Mouse (Mus musculus): ENCODE data around the gene Comp. TPM values are rescaled to one million over a fixed set of nuclear protein-coding genes. Genes with fewer than 3 reads are reported as not detected.

Comp gene
- total RNA-seq (2023) = 0.19 TPM in 1 of 2 replicates, not detected in the other

DNA sequence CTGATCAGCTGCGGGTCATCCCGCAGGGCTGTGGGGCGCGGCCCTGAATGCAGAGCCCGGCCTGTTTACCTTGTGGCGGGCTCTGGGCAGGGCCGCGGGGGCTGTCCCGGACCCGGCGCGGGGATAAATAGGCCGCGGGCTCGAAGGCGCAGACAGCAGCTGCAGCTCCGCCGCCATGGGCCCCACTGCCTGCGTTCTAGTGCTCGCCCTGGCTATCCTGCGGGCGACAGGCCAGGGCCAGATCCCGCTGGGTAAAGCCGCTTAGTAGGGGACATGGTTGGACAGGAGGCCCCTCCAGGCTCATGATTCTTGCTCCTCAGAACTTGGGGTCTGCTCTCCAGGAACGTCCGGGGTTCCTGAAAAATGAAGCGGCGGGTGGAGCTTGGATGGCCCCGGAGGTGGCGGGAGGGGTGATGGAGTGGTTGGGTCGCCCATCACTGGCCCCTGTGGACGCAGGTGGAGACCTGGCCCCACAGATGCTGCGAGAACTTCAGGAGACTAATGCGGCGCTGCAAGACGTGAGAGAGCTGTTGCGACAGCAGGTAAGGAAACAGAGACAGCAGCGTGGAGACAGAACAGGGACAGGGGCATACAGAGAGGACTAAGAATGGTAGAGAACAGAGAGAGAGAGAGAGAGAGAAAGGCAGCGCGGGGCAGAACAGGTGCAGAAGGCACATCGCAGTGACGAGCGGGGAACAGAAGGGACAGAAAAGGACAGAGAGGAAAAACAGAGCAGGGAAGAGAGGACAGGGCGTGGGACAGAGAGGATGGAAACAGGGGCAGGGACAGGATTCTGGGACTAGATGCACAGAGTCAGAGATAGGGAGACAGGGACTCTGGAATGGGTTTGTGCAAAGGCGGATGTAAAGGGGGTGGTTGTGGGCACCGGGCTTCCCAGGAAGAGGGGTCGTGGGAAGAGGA, at the start of gene Comp:
TSS of gene Comp (plus strand) at position 162 of the 921 bp plus-strand sequence.

DNA sequence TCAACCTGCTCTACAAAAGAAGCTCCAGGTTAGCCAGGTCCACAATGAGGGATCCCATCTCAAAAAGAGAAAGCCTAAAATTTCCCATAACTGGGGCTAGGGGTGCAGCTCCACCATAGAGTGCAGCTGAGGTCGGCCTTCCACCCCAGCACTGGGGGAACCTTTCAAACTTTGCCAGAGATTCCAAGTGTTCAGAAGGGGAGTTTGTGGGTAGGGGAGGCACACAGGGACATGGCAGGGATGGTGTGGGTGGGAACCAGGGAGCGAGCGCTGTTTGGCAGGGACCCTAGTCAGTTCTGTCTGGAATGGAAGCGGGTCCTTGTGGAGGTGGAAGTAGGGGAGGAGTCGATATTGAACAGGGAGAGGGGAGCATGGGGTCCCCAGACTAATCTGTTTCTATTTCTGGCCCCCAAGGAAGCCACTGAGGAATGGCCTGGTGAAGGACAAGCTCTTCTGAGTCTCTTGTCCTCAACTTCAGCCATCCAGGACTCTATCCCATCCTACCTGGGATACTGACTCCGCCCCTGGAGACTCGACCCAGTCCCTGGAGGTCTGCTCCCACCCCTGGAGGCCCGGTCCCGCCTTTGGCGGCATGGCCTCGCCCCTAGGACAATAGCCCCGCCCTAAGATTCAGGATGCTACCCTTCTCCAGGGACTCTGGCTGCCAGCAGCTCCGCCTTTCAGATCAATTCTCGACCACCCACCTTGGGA, 44.1 kb upstream of the Comp start, which contains the start of gene Gdf1:
TSS of gene Gdf1 (plus strand) at position 694 of the 711 bp plus-strand sequence.

DNA sequence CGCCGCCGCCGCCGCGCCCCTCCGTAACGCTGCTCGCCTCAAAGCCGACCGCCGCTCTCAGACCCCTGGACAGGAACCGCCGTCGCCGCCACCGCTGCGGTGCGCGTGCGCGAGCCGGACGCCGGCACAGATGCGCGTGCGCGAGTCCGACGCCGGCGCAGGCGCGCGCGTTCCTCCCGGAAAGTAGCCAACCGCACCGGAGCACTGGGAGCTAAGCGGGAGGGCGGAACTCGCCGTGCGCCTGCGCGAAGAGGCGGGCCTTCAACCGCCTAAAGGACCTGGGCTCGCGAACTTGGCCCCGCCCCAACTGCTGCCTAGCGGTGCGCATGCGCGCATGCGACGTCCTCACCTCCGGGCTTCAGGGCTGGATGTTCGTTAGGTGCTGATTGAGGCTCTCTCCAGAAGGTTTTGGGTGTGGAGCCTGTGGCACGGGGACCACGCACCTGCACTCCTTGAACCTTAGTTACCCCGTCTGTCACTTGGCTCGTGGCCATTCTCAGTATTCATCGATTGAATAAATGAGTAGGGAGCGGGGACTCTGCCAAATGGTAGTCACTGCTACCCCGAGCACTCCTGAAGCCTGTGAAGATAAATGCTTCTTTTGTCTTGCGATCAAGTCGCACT, 20.1 kb upstream of the Comp start, which contains the start of gene Upf1:
TSS of gene Upf1 (minus strand) at position 85 of the 624 bp plus-strand sequence.

Other genes starting within 250 kb of the Comp start
- gene Nr2c2ap, start 242.2 kb upstream of the Comp start, total RNA-seq (2023) = 7.5 and 11.2 TPM in 2 replicates
- gene Rfxank, start 234.4 kb upstream of the Comp start, total RNA-seq (2023) = 11.2 and 13.5 TPM in 2 replicates
- 27.0 and 35.6 TPM in 2 replicates for gene Borcs8, start 234.1 kb upstream of the Comp start, total RNA-seq (2023)
- 0.95 and 1.1 TPM in 2 replicates for gene Mef2b, start 233.8 kb upstream of the Comp start, total RNA-seq (2023)
- 13.4 and 23.3 TPM in 2 replicates for gene Tmem161a, start 201.2 kb upstream of the Comp start, total RNA-seq (2023)
- 1.9 and 2.1 TPM in 2 replicates for gene Slc25a42, start 161.3 kb upstream of the Comp start, total RNA-seq (2023)
- gene Sugp2, start 139.3 kb upstream of the Comp start, total RNA-seq (2023) = 24.1 and 36.4 TPM in 2 replicates
- 3.1 and 3.7 TPM in 2 replicates for gene Armc6, start 139.1 kb upstream of the Comp start, total RNA-seq (2023)
- gene Homer3, start 90.7 kb upstream of the Comp start, total RNA-seq (2023) = 7.0 and 8.6 TPM in 2 replicates
- gene Ddx49, start 71.1 kb upstream of the Comp start, total RNA-seq (2023) = 25.3 and 36.1 TPM in 2 replicates
- 80.2 and 91.6 TPM in 2 replicates for gene Cope, start 71.0 kb upstream of the Comp start, total RNA-seq (2023)
- not detected in 2 replicates for gene Cers1, start 57.8 kb upstream of the Comp start, total RNA-seq (2023)
- not detected in 2 replicates for gene Gdf1, start 43.7 kb upstream of the Comp start, total RNA-seq (2023)
- gene Upf1, start 20.3 kb upstream of the Comp start, total RNA-seq (2023) = 47.2 and 53.6 TPM in 2 replicates
- 3.2 and 9.3 TPM in 2 replicates for gene Crtc1, start 66.0 kb downstream of the Comp start, total RNA-seq (2023)
- gene Klhl26, start 103.4 kb downstream of the Comp start, total RNA-seq (2023) = 1.6 and 1.9 TPM in 2 replicates
- not detected in 2 replicates for gene Tmem59l, start 113.8 kb downstream of the Comp start, total RNA-seq (2023)
- 0.57 TPM in 1 of 2 replicates, not detected in the other for gene Crlf1, start 119.6 kb downstream of the Comp start, total RNA-seq (2023)
- 28.1 and 40.0 TPM in 2 replicates for gene Rex1bd, start 133.2 kb downstream of the Comp start, total RNA-seq (2023)
- gene Uba52, start 137.2 kb downstream of the Comp start, total RNA-seq (2023) = 559 and 837 TPM in 2 replicates
- 162 and 198 TPM in 2 replicates for gene Fkbp8, start 154.2 kb downstream of the Comp start, total RNA-seq (2023)
- gene Kxd1, start 154.4 kb downstream of the Comp start, total RNA-seq (2023) = 29.8 and 33.9 TPM in 2 replicates
- gene Ell, start 165.9 kb downstream of the Comp start, total RNA-seq (2023) = 64.2 and 80.9 TPM in 2 replicates
- 36.8 and 37.0 TPM in 2 replicates for gene Isyna1, start 220.8 kb downstream of the Comp start, total RNA-seq (2023)
- 61.1 and 64.5 TPM in 2 replicates for gene Ssbp4, start 235.3 kb downstream of the Comp start, total RNA-seq (2023)
- 118 and 126 TPM in 2 replicates for gene Lrrc25, start 242.6 kb downstream of the Comp start, total RNA-seq (2023)

Measured in neutrophil, adult 65 days (primary cell).